Mouse (Mus musculus) frontal cortex, adult 2 months (tissue): ENCODE measurements at regions not wholly inside any gene's neighbourhood (a gene's known extent, or its start where the extent isn't known, plus 50 kb on each side); places are given as distances from the start of the nearest gene placed in this dataset.

Source experiments
- DNase-seq, 2 experiments: peaks; one replicate each; pipeline ENCODE4 v3.0.0; 2022; ENCODE audit warnings: low spot score in 1 of 2; ENCODE audit errors: extremely low spot score in 1 of 2

- peak; percentile 28 to 78 for DNase-seq
Observed at GRCm38 (mm10) chr10:95087864-95088570, 143.4 kb upstream of the Plxnc1 start.

GRCm38 (mm10) chr10:95086755-95087154 is 142.1 kb upstream of the Plxnc1 start:
- DNase-seq: no peak

DNA sequence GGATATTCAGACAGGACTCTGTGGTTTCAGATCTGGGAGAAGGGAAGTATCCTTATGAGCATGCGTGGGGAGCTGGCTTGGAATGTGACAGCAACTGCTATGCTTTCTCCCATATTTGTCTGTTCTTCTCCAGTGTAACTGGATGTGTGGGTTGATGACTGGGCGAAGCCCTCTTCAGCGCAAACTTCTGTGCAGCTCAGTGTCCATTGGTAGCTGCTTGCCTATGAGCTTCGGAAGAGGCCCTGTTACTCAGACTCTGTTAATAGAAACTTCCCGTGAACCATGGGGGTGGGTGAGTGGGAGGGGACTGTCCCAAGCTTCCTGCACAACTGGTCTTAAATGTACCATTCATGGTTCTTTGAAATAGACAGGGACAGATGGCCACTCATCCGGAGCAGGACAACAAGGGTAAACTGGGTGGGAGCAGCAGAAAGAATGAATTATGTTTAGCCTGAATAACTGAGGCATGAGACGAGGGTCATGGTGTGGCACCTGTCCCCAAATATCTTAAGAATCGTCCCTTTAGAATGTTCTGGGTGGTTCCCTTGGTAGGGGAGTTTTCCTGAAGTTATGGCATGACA is 141.1 kb upstream of the Plxnc1 start:
- DNase-seq: peak in 1 of 2 experiments; percentile 52

GRCm38 (mm10) chr10:95083341-95084148 is 138.9 kb upstream of the Plxnc1 start:
- DNase-seq: no peak

DNA sequence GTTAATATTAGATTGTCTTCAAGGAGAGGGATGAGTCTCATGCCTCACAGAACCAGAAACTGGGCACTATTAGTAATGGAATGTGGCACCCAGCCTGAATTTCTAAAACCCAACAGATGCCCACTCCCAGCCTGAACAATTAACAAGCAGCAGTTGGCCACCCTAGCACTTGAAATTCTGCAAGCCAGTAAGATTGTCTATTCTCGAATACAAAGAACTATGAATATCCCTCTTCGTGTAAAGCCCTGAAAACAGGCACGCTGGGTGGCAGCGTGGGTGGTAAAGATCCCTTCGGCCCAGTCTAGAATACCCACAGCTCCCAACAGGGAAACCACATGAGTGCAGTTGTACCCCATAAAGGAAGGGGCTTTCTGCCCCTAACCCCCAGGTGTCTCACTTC is 138.0 kb upstream of the Plxnc1 start:
- DNase-seq: peak; percentile 11 to 50

DNA sequence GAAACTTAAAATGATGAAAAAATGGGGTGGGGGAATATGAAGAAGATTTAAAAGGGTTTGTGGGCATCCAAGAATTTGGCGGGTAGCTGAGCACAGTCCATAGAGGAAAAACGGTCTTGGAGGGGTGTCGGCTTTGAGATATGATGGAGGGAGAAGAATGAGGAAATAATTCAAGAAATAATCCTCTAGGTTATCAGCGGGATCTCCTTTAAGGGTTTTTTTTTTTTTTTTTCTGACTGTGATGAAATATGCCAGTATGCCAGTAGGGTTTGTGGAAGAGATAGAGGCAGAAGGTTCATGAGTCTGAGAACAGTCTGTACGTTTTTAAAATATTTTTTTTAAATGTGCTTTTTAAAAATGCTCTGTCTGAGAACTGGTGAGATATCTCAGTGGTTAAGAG is 135.3 kb upstream of the Plxnc1 start:
- no peak for DNase-seq

DNA sequence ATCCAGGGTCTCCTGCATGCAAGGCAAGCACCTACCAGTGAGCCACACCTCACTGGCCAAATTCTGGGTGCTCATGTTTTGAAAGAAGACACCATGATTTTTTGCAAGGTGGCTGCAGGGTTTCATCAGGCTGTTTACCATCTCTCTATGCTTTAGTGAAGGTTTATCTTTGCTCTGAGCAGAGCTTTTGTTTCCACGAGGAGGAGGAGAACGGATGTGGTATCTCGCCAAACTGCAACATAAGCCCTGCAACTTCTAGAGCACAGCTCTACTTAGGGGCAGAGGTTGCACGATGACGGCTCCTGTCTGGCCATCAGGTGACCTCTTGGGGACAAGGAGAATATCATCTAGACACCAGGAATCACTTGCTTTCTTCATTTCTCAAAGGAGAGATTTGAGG is 131.8 kb upstream of the Plxnc1 start:
- DNase-seq: no peak

- DNase-seq: no peak
Observed at GRCm38 (mm10) chr10:95075897-95076296, 131.3 kb upstream of the Plxnc1 start.

DNA sequence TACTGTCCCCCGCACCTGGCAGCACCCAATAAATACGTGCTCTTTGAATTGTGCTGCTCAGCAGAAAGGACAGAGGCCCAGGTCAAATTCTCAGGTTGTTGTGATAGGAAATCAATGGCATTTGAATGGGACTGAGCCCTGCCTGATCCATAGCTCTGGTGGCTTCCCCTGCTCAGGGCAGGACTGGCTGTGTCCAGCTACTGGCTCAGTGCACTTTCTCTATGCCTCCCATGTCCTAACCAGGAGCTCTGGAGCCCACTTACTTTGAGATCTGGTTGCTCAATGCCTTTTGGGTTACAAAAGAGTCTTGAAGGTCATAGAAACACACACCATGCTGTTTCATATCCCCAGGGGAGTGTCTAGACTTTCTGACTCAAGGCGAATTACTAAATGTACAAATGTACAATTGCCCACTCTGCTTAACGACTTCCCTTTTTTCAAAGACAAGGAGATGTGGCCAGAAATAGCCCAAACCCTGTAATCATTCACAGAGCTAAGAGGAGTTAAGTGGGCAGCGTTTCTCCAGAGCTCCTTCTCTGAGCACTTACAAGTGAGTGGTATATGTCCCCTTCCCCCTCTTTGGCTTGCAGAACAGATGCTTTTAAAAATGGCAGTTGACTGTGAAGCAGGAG is 130.4 kb upstream of the Plxnc1 start:
- peak; percentile 26 to 63 for DNase-seq

DNA sequence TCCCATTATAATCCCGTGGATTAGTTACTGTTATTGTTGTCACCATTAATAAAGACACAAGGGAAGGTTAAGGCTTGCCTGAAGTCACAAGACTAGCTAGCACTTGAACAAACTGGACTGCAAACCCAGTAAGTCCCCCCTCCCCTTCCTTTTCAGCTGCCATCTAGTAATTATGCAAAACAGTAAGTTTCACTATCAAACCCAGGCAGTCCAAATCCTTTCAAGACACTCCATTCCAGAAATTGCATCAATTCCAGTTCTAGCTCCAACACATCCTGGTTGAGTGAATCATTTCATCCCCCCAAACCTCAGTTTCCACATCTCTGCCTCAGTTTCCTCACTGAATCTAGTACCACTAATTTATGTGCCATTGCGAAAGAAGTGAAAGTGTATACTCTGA is 129.7 kb upstream of the Plxnc1 start:
- no peak for DNase-seq

GRCm38 (mm10) chr10:95067971-95068370 is 123.3 kb upstream of the Plxnc1 start:
- no peak for DNase-seq

- no peak for DNase-seq
Observed at GRCm38 (mm10) chr10:95066774-95067173, 122.1 kb upstream of the Plxnc1 start.

GRCm38 (mm10) chr10:95059486-95060091 is 115.0 kb upstream of the Plxnc1 start:
- no peak for DNase-seq

DNA sequence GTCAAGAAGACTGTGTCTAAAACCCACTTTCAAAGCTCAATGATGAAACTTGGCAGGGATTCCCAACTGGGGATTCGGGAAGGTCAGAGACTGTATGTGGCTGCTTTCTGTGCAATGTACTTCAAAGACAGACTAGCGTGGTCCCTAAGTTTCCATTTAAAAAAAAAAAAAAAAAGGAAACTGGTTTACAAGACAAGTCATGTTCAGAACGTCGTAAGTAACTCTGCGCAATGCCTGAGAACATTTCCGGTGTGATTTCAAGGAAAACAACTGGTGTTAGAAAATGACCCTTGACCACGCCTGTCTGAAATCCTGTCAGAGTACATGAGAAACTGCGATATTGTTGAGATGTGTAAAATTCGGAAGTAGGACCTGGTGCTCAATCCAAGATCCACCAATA is 114.4 kb upstream of the Plxnc1 start:
- no peak for DNase-seq

GRCm38 (mm10) chr10:95057051-95057714 is 112.5 kb upstream of the Plxnc1 start:
- no peak for DNase-seq

DNA sequence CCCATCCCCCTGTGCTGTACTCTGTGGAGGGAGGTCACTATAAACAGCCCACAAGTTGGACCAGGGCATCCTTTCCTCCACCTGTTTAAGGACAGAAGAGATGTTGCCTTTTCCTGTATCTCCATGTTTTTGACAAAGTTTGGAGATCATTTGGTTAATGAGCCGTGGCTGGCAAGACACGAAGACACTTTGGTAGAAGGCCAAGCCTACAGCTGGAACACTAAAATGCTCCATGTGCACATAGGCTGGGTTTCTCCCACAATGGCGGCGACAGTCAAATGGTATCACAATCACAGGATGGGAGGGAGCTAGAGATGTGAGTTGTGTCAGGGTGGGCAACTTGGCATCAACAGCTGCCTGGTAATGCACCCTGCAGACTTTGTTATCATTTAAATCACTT is 111.9 kb upstream of the Plxnc1 start:
- DNase-seq: no peak

DNA sequence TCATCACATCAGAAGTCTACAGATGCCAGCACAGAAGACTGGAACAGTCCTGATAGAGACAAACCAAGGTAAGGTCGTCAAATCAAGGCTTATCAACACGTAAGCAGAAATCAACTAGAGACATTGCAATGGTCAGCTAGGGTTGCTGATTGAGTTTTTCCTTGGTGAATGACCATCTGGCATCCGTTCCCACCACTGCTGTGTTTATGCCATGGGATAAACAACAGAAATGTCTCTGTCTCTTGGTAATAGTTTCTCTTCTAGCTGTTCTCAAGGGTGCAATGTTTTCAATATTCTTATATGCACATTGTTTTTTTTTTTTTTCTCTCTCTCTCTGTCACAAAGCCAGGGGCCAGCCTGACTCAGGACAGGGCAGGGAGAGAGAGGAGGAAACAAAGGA is 110.2 kb upstream of the Plxnc1 start:
- no peak for DNase-seq

- DNase-seq: no peak
Observed at GRCm38 (mm10) chr10:95048790-95049189, 104.2 kb upstream of the Plxnc1 start.

GRCm38 (mm10) chr10:95043978-95044377 is 99.3 kb upstream of the Plxnc1 start:
- peak; percentile 52 to 56 for DNase-seq

DNA sequence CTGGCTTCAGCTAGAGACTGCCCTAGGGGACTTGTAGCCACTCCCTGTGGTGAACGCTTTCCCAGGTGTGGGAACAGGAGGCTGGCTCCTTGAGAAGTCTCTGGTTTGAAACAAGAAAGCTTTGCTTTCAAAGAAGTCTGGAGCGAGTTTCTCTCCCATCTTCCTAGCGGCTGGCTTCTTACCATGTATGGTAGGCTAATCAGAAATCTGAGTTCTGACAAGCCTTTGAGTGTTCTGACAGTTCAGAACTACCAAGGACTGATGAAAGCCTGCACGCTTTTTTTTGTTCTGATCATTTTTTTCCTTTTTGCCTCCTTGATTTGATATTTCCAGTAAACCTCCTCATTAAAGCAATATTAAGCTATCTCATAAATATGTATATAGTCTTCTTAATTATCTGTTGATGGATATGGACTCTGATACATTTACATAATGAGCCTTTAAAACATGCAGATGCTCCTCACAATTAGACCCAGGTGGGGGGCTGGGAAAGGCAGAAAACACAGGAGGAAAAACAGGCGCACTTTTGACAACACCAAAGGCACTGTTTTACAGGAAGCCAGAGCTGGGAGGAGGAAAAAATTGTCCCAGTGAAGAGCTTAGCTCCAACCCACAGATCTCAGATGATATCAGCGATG is 95.7 kb upstream of the Plxnc1 start:
- no peak for DNase-seq
